Mouse (Mus musculus): ENCODE results near the gene Slc6a11.
A peak's percentile ranks its signal among the peaks of the same experiment; 100 is the strongest.

Gene Slc6a11

GRCm38 (mm10) chr6:114178141-114178540 lies 47.1 kb downstream of the Slc6a11 start:
- DNase-seq (ENCODE audit: low spot score), result no peak

DNA sequence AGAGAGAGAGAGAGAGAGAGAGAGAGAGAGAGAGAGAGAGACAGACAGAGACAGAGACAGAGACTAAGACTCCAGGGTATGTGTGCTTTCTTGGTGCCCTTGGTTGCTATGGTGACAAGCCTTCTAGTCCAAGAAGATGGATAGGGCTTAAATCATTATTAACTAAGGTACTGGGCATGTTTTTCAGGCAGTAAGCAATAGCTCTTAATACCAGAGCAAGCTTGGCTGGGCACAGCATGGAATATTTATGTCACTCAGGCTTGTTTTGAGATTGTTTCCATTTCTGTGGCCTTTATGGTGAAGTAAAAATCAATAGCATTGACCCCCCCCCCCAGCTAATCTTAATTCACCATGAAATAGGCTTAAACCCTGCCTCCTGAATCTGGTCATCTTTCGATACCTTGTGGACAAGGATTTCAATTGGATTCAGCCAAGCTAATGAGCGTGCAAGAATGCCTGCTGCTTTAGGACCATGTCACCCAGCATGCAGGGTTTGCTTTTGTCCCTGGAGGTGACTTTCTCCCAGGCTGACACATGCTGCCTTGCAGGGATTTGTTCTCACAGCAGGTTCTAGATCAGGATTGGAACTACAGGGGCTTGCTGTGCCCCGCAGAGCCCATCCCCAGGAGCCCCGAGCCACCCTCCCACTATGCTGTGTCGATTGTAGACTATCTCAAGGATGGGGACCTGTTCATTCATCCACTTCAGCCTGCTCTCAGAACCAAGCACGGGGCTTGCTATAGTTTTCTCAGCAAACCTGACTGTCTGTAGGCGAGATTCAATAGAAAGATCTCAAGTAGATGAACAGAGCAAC lies 51.5 kb downstream of the Slc6a11 start:
- DNase-seq (ENCODE audit: low spot score), result no peak

GRCm38 (mm10) chr6:114187121-114187520 lies 56.1 kb downstream of the Slc6a11 start:
- DNase-seq (ENCODE audit: low spot score), result no peak

GRCm38 (mm10) chr6:114188869-114189268 lies 57.8 kb downstream of the Slc6a11 start:
- no peak for DNase-seq (ENCODE audit: low spot score)

DNA sequence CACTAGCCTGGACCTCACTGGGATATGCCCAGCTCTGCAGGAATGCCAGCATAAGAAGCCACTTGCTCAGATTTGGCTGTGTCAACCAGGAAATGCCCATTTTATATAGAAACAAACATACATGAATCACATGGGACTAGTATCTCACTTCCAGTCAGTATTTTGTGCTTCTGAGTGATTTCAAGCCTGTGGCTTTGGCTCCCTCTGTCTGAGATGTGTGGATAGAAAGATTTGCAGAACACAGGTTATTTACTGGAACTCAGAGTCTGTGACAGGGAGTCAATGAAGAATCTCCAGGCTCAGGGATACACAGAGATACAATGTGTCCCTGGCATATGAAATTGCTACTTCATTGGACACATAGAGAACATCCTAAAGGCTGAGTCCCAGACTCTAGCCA lies 65.0 kb downstream of the Slc6a11 start:
- no peak for DNase-seq (ENCODE audit: low spot score)

- DNase-seq (ENCODE audit: low spot score), result no peak
These were observed 68.3 kb downstream of the Slc6a11 start for GRCm38 (mm10) chr6:114199200-114199845.

- no peak for DNase-seq (ENCODE audit: low spot score)
These were observed 73.5 kb downstream of the Slc6a11 start for GRCm38 (mm10) chr6:114204557-114204956.

- no peak for DNase-seq (ENCODE audit: low spot score)
These were observed 77.3 kb downstream of the Slc6a11 start for GRCm38 (mm10) chr6:114208296-114208695.

DNA sequence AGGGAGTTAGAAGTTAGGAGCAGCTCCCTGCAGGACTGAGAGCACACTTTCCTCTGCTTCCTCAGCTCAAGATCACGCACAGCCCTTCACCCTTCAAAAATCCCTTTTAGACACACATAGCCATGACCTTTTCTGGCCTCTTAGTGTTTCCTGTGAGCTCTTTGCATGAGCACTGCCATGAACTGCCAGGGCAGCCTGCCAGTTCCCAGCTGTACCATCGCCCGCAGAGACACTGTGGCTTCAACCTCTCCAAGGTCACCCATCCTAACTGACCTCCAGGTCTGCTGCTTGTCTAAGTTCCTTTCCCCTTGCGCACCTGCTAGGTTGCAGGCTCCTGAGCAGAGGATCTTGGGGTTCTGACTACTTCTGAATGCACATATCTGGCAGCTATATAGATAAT lies 83.4 kb downstream of the Slc6a11 start:
- DNase-seq (ENCODE audit: low spot score), result no peak

- no peak for DNase-seq (ENCODE audit: low spot score)
These were observed 85.8 kb downstream of the Slc6a11 start for GRCm38 (mm10) chr6:114216741-114217414.

GRCm38 (mm10) chr6:114224399-114224798 lies 93.4 kb downstream of the Slc6a11 start:
- DNase-seq (ENCODE audit: low spot score), result no peak

- DNase-seq (ENCODE audit: low spot score), result no peak
These were observed 96.3 kb downstream of the Slc6a11 start for GRCm38 (mm10) chr6:114227378-114227777.

DNA sequence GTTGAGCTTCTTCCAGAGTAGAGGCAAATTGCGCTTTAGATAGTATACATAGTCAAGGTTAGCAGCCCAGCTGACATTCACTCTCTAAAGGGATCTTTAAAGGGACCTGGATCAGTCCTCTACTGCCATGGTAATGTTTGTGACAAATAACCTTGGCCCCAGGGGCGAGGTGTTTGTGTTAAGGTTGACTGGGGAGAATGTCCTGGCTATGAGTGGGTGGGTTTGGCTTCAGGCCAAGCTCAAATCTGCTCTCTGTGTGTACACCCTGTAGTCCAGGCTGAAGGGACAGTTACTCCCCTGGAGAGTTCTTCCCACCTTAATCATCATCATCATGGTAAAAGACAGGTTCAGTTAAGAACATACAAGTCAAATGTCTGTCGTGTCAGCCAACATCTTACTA lies 97.2 kb downstream of the Slc6a11 start:
- no peak for DNase-seq (ENCODE audit: low spot score)

DNA sequence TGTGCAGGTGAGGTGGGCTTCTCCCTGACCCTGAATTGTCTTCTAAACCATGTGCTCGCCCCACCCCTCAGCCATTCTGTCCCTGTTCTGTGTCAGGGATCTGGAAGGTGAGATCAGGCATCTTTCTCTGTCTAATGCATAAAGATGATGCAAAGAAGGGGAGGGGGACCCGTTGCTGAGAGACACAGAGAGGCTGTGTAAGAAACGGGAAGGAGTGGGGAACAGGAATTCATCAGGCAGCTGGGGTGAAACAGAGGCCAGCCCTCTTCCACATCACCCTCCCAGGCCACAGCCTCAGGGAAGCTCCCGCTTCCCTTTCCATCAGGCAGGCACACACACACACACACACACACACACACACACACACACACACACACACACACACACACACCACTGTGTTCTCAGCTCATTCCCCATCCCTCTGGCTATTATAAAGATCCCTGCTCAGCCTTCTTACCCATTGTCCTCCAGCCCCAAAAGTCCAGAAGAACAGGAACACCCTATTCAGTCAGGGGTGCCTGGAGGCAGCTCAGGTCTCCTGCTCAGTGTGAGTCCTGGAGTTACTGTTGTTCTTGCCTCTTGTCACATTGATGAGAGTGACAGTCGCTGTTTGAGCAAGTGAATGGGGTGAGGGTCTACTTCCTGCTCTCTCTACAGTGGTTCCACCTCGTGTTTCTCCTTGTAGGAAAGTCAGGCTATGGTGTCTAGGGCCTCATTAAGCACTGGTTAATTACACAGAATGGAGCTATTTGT lies 108.0 kb downstream of the Slc6a11 start:
- DNase-seq (ENCODE audit: low spot score), result no peak

- no peak for DNase-seq (ENCODE audit: low spot score)
These were observed 114.6 kb downstream of the Slc6a11 start for GRCm38 (mm10) chr6:114245665-114246064.

- DNase-seq (ENCODE audit: low spot score), result peak; percentile 43
These were observed 119.3 kb downstream of the Slc6a11 start for GRCm38 (mm10) chr6:114250311-114250710.

GRCm38 (mm10) chr6:114254927-114255326 lies 123.9 kb downstream of the Slc6a11 start:
- no peak for DNase-seq (ENCODE audit: low spot score)

DNA sequence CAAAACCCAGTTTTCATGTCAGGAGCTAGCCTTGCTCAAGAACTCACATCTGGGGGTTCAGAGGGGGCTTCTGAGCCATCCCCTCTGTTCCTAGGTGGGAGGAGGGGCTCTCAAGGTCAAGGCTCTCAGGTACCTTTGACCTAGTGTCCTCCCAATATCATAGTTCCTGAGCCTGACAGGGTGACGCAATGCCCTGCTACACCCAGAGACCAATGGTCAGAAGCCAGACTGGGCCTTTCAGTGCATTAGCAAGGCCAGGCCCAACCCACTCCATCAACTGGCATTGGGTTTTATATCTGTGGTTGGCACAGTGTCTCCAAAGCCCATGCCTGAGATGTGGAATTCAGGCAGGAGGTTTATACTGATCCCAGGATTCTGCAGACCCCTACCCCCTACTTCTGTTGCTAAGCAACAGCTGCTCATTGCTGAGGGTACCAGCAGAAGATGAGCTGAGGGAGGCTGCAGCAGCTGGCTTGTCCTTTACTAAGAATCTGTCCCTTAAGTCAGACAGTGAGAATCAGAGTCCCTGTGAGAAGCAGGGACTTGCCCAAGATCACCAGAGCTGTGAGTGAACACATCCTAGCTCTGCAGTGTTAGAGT lies 126.8 kb downstream of the Slc6a11 start:
- no peak for DNase-seq (ENCODE audit: low spot score)

DNA sequence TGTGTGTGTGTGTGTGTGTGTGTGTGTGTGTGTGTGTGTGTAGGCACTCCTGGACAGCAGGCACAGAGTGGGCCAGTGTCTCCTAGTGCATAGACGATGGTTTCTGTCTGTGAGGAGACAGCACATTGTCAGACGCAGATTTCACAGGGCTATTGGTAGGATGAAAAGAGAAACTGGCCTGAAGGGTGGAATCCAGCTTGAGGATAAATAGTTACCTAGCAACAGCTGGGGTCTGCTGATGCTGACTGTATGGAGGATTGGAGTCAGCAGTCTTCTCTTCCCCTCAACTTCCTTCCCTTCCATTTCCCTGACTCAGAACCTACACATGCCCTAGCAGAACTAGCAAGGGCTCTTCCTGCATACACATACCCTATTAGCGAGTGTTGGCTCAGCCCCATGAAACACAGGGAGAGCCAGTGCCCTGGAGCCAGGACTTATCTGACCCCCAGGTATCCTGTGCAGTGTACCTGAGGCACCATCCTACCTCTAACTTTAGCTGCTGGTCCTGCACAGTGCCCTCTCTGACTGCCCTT lies 127.7 kb downstream of the Slc6a11 start:
- no peak for DNase-seq (ENCODE audit: low spot score)

DNA sequence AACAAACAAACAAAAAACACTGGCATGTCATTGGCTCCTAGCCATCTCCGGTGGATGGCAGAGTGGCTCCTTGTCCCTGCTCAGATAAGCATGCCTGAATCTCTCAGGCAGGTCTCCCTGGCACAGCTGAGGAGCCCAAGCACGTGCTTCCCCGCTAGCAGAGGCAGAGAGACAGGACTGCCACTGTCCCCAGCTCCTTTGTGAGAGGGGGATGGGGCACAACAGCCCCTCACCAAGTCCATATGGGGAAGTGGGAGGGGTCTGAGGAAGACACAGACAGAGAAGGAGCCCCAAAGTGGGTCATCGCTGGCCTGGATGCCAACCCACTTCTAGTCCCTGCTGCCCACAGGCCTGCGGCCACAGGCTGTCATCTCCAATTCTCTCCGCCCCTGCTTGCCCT lies 130.6 kb downstream of the Slc6a11 start:
- no peak for DNase-seq (ENCODE audit: low spot score)

DNA sequence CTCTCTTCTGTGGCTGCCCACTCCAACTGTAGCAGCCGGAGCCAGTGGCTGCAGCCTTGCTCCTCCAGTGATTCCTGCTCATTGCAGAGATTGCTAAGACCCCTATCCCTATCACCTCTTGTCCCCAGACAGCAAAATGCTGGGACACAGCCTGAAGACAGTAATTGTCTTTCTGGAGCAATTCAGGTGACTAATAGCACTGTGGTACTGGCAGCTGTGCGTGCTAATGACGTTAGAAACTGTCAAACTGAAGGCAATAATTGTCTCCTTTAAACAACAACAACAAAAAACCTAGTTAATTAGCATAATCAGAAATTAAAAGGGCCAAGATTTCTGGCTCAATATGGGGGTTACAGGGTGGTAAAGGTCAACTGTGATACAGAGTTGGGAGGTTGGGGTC lies 133.0 kb downstream of the Slc6a11 start:
- no peak for DNase-seq (ENCODE audit: low spot score)

GRCm38 (mm10) chr6:114264426-114264825 lies 133.4 kb downstream of the Slc6a11 start:
- DNase-seq (ENCODE audit: low spot score), result no peak

Measured in testis, postnatal 14 days (tissue).